Mouse (Mus musculus): ENCODE data around the gene Nostrin.
A peak's percentile ranks its signal among the peaks of the same experiment; 100 is the strongest.

Gene Nostrin

GRCm38 (mm10) chr2:69135661-69136576 lies at the start of gene Nostrin:
Gene Nostrin, plus strand, starts transcription at chr2:69135800.
- 0 out of 2 replicates have a peak, but pooled peaks have one; percentile 31 for ATAC-seq (ENCODE audit: insufficient number of reproducible peaks, low FRiP score, low TSS enrichment)

GRCm38 (mm10) chr2:69086505-69087260 lies 48.9 kb upstream of the Nostrin start:
- no peak for ATAC-seq (ENCODE audit: insufficient number of reproducible peaks, low FRiP score, low TSS enrichment)

GRCm38 (mm10) chr2:69095836-69096235 lies 39.8 kb upstream of the Nostrin start:
- no peak for ATAC-seq (ENCODE audit: insufficient number of reproducible peaks, low FRiP score, low TSS enrichment)

DNA sequence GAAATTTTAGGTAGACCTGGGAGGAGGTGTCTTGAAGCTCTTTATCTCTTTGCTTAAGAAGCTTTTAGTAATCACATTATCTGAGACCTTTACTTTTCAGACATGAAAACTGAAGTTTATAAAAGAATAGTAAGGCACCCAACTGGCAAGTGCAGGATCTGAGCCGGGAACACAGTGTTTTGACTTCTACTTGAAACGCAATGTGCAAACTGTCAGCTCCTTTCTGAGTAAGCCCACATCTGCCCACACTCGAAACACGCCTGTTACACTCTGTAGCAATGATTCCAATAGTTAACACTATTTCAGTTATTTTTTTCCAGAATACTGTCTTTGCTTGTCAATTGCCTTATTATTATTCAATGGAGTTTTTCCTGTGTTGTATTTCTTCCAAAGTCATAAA lies 38.8 kb upstream of the Nostrin start:
- no peak for ATAC-seq (ENCODE audit: insufficient number of reproducible peaks, low FRiP score, low TSS enrichment)

- ATAC-seq (ENCODE audit: insufficient number of reproducible peaks, low FRiP score, low TSS enrichment): no peak
Measured at GRCm38 (mm10) chr2:69097526-69097925, 38.1 kb upstream of the Nostrin start.

GRCm38 (mm10) chr2:69098701-69099100 lies 36.9 kb upstream of the Nostrin start:
- no peak for ATAC-seq (ENCODE audit: insufficient number of reproducible peaks, low FRiP score, low TSS enrichment)

GRCm38 (mm10) chr2:69099147-69099546 lies 36.5 kb upstream of the Nostrin start:
- ATAC-seq (ENCODE audit: insufficient number of reproducible peaks, low FRiP score, low TSS enrichment): no peak

DNA sequence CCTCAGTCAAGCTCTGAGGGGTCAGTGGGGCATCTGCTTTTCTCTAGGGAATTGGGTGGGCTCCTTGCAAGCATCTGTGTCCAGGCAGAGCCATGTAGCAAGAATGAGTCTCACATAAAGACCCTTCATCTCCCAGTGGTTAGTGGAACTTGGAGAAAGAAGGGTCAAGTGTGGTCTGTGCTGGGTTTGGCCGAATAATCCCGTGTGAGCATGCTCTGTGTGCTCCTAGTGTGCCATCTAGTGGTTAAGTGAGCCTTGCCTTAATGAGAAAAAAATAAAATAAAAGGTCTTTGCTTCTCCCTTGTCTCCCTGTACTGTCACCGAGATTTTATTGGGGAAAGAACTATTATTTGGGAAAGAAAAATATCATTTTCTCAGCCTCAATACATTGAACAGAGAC lies 34.9 kb upstream of the Nostrin start:
- ATAC-seq (ENCODE audit: insufficient number of reproducible peaks, low FRiP score, low TSS enrichment): peak; percentile 69; the same call in 1 of the 2 replicates

DNA sequence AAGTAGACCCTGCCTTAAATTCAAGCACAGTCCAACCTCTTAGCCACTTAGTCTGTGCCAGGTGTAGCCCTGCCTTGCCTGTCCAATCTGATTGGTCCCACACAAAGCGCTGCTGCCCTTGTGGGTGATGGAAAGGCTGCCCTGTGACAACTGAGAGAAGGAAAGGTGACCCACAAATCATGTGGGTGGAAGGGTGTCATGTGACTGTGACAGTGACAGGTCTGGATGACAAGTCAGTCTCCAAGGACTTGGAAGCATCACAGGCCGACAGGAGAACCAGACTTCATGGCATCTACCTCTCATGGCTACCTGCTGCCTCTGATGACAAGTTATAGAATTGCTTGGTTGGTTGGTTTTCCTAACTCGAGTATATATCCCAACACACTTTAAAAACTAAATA lies 32.1 kb upstream of the Nostrin start:
- no peak for ATAC-seq (ENCODE audit: insufficient number of reproducible peaks, low FRiP score, low TSS enrichment)

- ATAC-seq (ENCODE audit: insufficient number of reproducible peaks, low FRiP score, low TSS enrichment): no peak
Measured at GRCm38 (mm10) chr2:69104511-69105145, 31.0 kb upstream of the Nostrin start.

DNA sequence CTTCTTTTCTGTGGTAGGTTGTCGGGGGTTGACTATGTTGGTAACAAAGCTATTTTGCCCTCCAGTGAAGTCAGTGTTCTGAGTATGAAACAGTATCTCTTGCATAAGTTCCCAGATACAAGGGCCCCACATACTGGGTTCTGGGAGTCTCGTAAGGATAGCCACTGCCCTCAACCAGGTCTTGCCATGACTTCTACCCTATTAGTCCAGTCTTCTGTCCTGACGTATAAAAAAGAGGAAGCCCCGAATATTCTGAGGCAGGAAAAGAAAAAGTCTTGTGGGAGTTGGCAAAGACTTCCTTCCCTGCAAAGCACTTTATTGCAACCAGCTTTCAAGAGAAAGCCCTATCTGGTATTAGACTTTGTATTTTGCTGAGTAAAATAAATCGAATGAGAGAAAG lies 26.4 kb upstream of the Nostrin start:
- ATAC-seq (ENCODE audit: insufficient number of reproducible peaks, low FRiP score, low TSS enrichment): no peak

DNA sequence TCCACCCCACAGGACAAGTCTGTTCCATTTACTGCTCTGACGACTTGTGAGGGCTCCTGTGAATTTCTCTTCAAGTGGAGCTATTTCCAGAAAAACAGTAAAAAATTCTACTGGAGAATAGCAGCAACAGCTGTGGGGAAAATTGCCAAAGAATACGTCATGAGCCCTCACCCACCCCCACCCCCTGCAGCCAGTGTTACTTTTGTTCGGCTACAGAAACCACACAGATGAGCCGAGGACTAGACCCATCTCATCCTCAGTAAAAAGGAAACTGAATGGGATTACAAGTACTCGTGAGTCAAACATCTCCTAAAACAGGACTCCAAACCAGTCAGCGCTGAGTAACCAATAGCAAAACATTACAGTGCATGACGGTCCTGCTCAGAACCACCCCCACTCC lies 25.9 kb upstream of the Nostrin start:
- ATAC-seq (ENCODE audit: insufficient number of reproducible peaks, low FRiP score, low TSS enrichment): no peak

DNA sequence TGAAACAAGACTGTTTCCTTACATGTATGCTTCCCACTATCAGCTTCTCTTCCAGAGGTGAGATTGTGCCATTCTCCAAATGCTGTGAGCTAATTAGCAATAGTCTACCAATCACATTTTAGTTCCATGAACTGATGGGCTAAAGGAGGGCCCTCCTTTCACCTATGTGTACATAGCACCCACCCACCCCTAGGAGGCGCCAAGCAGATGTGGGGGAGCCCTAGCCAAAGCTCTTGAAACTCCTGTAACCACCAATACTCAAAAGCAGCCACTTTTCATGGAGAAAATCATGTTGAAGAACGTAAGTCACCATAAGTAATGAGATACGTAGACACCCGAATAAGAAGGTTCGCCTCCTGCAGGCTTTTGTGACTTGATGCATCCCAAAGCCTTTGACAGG lies 23.0 kb upstream of the Nostrin start:
- no peak for ATAC-seq (ENCODE audit: insufficient number of reproducible peaks, low FRiP score, low TSS enrichment)

DNA sequence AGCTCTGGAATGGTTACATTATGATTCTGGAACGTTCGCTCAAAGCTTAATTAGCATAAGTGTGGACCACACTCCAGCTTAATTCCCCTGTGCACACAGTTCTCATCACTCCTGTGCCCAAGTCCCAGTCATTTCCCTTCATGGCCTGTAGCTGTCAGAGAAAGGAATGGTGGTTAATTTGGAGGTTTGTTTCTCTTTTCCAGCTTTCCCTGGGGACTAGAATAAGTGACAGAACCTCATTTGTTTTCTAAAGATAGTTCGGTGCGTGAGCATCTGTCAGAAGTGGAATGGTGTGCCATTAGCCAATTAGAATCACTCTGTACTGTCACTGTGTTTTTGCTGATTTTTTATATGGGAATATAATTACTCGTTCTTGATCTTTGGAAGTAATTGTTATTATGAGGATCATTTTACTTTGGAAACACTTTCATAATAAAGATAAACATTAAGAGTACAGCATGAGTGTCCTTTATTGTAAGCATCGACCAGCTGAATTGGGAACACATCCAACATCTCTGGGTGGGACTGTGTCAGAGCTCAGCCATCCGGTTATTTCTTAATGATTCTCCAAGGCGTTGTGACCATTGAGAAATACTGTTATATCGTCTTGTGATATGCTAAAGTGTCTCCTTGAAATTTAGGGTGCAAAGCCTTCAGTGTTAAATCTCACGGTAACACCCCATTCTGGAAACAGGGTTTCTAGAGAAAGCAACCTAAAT lies 21.6 kb upstream of the Nostrin start:
- no peak for ATAC-seq (ENCODE audit: insufficient number of reproducible peaks, low FRiP score, low TSS enrichment)

DNA sequence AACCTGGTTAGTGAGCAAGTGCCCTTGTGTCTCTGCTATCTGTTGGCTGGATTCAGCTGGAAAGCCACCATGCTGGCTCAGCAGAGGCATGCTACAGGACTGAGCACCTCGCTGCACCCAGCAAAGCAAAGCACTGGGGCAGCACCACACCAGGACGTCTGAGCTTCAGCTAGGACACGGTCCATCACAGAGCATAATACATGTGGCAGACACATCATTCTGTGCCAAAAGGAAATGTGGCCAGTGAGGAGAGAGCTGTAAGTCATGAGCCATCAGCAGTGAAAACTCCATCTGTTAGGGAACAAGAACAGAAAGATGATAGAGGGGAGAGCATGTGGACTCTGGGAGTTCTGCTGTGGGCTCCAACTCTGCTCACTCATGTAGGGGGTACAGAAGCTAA lies 19.7 kb upstream of the Nostrin start:
- peak; percentile 10; the same call in 1 of the 2 replicates for ATAC-seq (ENCODE audit: insufficient number of reproducible peaks, low FRiP score, low TSS enrichment)

GRCm38 (mm10) chr2:69116767-69117166 lies 18.8 kb upstream of the Nostrin start:
- no peak for ATAC-seq (ENCODE audit: insufficient number of reproducible peaks, low FRiP score, low TSS enrichment)

GRCm38 (mm10) chr2:69118994-69119393 lies 16.6 kb upstream of the Nostrin start:
- no peak for ATAC-seq (ENCODE audit: insufficient number of reproducible peaks, low FRiP score, low TSS enrichment)

GRCm38 (mm10) chr2:69119718-69120117 lies 15.9 kb upstream of the Nostrin start:
- ATAC-seq (ENCODE audit: insufficient number of reproducible peaks, low FRiP score, low TSS enrichment): no peak

DNA sequence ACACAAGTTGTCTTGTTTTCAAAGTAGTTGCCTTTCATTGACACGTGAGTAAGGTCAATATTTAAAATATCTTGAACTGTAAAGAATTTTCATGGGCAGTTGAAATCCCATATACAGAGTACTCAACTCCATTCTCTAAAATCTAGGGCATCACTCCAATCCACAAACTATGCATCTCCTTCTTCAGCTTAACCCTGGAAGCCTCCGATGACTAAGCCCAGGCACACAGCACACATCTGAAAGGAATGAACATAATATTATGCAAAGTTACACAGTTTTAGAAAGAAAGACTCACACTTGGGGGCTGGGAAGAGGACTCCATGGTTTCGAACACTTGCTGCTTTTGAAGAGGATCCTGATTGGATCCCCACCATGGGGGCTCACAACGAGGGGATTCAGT lies 13.9 kb upstream of the Nostrin start:
- no peak for ATAC-seq (ENCODE audit: insufficient number of reproducible peaks, low FRiP score, low TSS enrichment)

- ATAC-seq (ENCODE audit: insufficient number of reproducible peaks, low FRiP score, low TSS enrichment): no peak
Measured at GRCm38 (mm10) chr2:69125425-69125824, 10.2 kb upstream of the Nostrin start.

Measured in cerebellum, adult (tissue).